Mouse (Mus musculus) right cerebral cortex, postnatal 36 days (tissue): Measurements from ENCODE around the gene Neurl4.

Source experiments
- DNase-seq, 2 experiments: peaks; one replicate each; pipeline ENCODE4 v3.0.0; 2022; ENCODE audit warnings: low spot score in 2 of 2, mixed read lengths in 1 of 2

Gene Neurl4

DNA sequence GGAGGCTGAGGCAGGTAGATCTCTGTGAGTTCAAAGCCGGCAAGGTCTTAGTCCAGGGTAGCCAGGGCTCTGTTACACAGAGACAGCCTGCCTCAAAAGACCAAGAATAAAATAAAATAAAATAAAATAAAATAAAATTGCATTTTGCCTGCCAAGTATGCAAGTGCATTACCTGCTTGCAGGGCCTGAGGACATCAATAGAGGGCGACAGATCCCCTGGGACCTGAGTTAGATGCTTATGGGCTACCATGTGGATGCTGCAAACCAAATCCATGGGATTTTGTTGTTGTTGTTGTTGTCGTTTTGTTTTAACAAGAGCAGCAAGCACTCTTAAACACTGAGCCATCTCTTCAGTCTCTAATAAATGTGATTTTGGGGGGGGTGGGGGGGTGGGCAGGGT lies 31.4 kb downstream of the Neurl4 start:
- DNase-seq, result no peak

DNA sequence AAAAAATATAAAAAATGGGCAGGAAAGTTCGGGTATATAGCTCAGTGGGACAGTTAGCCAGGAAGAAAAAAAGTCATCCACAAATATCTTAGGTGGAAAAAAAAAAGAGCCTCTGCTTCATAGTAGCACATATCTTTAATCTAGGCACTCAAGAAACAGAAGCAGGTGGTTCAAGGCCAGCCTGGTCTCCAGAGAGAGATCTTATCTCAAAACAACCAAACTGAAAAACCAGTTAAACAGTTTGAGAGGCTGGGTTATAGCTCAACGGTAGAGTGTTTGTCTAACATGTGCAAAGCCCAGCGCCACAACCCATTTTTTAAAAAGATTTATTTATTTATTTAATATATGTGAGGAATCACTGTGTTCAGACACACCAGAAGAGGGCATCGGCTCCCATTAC lies 32.2 kb downstream of the Neurl4 start:
- no peak for DNase-seq

DNA sequence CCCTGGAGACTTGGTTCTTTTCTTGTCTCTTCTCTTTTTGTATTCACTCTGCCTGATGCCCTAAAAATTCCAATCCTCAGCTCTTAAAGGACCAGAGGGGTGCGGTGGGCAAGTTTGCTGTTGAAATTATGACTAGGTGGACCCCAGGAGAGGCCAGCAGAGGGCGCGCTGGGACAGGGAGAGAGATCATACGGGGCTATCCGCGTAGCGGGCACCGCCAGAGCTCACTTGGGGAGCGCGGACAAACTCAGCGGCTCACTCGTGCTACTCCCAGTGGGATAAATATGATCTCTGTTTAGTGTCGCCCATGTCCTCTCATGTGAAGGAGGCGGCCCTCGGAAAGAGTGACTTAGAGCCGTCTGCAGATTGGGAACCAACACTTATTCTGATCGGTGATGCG lies 33.3 kb downstream of the Neurl4 start:
- peak; percentile 56 to 66 for DNase-seq

DNA sequence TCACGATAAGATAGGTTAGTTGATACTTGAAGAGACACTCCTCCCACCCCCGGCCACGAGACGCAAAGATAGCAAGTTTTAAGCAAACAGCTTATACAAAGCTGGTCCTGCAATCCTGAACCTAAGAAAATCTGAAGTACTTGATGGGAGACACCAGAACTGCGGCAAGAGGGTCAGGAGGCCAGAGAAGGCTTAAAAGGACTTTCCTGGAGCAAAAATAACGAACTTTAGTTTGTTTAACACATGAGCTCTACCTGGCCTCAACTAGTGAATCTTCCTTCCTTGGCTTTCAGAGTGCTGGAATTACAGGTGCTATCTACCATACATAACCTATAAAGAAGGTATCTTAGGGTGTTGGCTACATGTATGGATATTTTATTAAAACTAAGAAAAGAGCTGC lies 33.8 kb downstream of the Neurl4 start:
- DNase-seq, result no peak

DNA sequence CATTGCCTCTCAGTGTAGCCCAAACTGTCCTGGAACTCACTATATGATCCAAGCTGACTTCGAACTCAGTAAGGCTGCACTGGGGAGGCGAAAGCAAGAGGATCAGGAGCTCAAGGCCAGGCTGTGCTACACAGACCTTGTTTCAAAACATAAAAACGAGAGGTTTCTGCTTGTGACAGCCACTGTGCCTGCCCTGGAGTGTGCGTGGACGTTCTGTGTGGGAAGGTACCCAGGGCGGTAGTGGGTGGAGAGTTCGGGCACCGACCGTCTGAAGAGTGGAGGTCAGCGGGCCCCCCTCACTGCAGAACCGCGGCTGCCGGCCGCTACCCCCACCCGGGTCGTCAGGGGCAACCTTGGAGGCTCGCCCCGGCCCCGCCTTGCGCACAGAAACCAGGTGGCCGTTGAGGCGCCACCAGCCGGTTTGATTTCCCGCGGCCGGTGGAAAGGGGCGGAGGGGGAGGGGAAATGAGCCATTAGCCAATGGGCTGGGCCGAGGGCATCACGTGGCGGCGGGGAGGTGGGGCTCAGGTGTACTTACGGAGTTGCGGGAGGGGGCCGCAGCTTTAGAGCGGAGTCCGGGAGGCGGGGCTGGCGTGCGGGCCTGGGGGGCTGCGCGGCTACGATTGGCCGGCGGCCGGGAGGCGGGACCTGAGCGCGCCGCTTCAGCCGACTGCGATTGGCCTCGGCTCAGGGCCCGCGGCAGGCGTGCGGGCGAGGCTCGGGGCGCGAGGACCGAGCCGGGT lies 34.4 kb downstream of the Neurl4 start, which contains the start of gene Ybx2:
Gene Ybx2 (plus strand): TSS at position 660 of the 743 bp plus-strand sequence.
- DNase-seq, result peak; percentile 80 to 82

DNA sequence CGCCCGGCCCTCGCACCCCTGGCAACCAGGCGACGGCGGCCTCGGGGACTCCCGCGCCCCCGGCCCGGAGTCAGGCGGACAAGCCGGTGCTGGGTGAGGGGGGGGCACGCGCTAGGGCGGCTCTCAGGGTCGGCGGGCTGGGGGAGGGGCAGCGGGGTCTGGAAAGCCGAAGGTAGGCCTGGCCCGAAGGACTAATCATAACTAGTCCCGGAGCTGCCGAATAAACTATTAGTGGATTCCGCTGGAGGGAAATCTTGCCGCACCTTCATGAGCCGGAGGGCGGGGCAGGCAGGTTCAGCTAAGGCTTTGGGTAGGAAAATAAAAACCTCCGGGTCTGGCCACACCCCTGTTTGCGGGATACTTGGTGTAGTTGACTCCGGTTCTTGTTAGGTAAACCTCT lies 35.3 kb downstream of the Neurl4 start:
- no peak for DNase-seq

DNA sequence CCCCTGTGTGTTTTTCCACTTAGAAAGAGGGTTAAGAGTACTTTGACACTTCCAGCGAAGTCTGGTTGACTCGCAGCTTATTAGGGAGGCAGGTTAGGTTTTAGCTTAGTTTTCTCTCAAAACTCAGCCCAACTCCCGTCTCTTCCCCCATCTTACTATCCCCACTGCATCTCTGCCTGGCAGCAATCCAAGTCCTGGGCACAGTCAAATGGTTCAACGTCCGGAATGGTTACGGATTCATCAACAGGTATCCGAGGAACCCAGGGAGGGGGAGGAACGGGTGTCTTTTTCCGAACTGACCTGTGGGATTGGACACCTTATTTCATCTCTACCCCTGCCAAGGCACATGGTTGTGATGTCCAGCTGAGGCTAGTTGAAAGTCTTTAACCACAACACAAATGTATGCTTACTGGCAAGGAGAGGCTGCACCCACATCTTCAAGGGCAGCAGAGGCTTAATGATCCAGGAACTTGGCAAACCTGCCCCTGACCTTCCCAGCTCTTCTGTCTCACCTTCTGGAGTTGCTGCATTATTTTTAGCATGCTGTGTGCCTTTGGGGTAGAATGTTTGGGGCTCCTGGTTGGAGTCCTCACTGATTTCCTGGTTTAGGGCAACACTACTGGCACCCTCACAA lies 36.0 kb downstream of the Neurl4 start:
- no peak for DNase-seq

DNA sequence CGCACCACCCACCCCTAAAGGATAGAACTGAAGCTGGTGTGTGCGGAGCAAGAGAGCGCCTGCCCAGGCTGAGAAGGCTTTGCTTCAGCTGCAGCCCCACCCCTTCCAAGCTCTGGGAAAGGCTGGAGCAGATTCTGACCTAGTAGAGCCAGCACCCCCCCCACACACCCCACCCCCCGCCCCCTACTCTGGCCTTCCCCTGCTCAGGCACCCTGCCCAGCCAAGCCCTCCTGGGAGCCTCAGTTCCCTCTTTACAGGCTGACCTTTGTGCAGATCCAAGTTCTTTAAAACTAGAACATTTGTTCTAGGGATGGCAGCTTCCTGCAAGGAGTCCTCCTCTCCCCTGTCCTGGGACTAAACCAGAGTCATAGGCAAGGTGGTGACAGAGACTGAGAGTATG lies 36.5 kb downstream of the Neurl4 start:
- no peak for DNase-seq

DNA sequence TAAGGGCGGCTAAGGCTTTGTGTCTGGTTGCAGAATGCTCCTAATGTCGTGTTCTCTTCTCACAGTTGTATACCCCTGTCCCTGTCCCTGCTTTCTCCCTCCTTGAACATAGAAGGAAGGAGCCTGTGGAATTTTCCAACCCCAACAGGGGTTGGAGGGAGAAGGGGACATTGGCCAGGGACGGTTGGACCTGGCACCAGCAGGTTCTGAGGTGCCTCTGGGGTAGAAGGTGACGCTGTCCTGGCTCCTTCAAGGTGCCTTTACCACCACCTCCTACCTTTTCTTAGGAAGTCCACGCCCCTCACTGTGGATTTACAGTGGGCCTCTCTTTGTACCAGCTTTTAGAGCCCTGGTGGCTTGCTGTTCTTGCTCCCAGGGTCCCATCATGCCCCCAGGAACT lies 37.0 kb downstream of the Neurl4 start:
- no peak for DNase-seq

DNA sequence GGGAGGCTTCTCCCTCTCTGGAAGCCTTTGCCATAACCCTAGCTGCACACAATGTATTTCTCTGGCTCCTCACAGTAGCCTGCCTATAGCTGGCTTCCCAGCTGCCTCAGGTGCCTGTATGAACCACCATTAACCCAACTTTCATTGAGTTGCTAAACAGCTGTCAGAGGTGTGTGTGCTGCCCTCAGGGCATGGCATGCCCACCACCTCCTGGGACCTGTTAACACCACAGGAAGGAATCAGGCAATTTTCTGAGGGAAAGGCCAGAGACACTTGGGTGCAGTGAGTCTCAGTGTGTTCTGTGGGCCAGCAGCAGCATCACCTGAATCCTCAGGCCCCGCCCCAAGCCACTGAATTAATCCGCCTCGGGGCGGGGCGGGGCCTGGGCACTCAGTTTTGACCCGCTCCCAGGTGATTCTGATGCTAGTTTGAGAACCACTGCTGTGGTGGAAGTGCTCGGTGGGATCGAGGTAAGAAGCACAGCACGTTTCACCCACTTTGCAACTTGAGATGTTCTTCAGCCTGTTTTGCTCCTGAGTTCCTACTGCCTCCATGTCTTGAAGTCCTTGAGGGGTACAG lies 37.6 kb downstream of the Neurl4 start:
- no peak for DNase-seq

DNA sequence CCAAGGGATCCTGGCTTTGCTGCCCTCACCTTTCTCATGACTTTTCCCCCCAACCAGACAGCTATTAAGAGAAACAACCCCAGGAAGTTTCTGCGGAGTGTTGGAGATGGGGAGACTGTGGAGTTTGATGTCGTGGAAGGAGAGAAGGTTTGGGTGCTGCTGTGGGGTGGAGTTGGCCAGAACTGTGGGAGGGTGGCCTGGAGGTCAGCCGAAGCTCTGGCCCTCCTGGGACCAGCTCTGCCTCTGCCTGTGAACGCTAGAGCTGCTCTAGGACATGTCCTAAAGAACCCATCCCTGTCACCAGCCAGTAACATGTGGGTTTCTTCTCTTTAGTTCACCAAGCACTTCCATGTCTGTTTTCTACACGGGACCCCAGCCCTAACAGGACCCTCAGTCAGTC lies 38.3 kb downstream of the Neurl4 start:
- no peak for DNase-seq

DNA sequence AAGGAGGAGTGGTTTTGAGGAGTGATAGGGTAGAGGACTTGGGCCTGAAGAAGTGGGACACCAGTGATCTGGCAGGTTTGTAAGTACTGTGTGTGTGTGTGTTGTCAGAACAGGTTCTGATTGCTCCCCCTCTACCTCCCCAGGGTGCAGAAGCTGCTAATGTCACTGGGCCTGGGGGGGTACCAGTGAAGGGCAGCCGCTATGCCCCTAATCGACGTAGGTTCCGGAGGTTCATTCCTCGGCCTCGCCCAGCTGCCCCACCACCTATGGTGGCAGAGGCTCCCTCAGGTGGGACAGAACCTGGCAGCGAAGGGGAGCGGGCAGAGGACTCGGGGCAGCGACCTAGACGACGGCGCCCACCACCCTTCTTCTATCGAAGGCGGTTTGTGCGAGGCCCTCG lies 38.9 kb downstream of the Neurl4 start:
- no peak for DNase-seq

DNA sequence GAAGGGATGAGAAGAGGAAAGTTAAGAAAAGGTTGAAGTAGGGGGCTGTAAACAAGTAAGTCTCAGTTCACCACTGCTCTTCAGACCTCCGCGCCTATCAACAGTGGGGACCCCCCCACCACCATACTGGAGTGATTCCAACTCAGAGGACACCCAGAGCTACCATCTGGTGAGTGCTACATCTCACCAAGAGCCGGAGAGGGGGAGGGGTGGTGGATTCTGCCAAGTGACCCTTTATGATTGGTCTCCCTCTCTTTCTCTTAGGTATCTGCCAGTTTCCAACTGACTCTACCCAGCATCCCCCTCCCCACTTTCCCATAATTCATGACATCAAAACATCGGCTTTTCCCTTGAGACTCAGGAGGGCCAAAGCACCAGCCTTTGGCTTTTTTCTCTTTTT lies 40.1 kb downstream of the Neurl4 start:
- no peak for DNase-seq

DNA sequence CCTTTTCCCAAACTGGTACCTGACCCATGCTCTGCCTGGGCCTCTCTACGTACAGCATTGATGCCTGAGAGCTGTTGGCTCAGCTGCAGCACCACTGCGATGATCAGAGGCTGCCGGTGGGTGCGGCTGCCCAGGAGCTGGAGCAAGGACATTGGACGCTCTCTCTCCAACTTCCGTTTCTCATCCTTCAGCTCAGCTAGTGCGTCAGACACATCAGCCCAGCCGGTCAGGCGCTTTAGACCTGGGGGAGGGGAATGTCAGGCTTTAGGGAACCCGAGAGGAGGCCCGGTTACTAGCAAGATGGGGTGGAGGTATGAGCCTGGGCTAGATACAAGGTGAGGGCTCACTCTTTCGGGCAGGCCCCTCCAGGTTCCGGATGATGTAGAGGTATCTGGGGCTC lies 44.3 kb downstream of the Neurl4 start:
- no peak for DNase-seq

DNA sequence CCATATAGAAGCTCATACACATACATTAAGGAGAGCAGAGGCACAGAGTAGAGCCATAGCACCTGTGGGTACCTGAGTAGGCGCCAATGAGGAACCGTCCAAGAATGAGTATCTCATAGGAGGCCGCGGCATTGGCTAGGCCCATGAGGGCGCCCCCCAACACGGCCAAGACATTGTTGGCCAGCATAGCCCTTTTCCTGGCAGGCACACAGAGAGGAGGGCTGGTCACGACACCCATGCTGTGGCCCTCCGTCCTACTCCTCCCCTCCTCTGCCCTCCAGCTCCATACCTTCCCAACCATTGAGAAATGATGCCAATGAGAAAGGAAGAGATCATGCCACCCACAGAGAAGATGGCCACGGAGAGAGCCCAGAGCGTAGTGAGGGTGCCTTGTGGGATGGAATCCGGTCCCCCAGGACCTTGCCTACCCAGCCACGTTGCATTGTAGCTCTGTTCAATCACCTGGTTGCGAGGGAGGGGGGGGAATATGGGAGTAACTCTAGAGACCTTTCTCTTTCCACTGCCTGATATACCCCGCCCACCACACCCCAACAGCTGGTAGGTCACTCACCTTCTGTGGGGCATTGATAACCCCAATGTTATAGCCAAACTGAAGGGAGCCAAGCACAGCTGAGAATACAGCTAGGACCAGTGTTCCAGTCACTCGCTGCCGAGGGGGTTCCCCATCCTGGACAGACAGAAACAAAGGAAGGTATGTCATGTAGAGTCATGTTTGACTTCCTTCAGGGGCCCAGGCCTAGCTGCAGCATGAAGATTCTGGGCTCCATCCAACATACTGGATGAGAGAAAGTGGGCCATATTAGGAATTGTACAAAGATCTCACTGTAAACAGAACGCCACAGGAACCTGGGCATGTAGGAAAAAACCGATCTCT lies 45.4 kb downstream of the Neurl4 start:
- no peak for DNase-seq

DNA sequence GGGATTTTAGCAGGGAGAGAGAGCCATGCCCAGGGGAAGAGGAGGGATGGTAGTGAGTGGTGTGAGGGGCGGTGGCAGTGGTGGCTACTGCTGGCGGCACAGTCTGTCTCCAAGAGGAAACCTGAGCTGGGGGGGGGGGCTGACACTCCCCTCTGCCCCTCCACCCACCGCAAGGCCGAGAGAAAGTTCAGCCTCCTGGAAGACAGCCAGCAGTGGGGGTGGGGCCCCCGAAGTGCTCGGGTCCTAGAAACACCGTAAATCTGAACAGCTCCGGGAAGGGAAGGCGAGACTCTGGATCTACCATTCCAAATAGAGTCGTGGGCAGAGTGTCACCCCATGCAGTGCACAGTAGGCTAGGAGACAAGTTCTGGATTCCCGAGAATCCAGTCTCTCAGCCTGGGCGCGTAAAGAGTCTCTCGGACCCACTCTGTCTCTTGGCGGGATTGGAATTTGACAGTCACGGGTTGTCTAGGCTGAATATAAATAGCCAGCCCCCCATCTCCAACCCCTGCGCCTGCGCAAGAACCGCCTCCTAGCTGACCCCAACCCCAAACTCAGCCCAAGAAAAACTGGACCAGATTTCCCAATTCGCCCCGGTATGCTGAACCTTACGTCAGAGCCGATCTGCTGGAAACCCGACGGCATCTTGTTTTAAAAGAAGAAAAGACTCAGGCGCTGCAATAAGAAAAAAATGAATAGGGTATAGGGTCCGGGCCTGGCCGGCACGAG lies 46.6 kb downstream of the Neurl4 start:
- no peak for DNase-seq

DNA sequence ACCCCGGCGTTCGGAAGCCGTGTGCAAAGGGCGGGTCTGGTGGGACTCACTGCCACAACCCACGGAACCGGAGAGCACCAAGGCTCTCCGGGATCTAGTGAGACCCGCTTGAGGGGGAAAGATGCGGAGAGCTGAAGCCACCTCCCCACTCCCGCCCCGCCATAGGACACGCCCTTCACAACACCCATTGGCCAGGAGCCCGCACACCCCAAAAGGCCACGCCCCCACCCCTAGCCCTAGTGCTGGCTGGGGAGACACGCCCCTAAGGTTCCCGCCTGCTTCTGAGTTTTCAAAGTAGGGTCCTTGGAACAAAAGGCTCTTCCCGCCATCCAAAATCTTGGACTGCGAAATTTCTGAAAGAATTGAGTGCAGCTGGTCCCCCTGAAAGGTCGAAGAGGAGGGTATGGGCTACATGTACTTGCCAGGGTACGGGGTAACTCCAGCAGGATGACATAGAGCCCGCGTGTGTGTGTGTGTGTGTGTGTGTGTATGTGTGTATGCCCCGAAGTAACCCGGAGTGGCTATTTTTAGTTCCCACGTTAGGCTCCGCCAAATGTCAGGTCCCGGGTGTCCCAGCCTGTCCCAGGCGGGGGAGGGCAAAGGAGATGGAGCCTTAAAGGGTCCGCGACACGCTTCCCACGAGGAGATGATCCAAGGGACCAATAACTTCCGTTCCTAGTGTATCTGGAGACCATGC lies 47.3 kb downstream of the Neurl4 start, which contains the start of gene Slc2a4:
Gene Slc2a4 (minus strand): TSS at position 123 of the 697 bp plus-strand sequence.
- DNase-seq, result no peak

DNA sequence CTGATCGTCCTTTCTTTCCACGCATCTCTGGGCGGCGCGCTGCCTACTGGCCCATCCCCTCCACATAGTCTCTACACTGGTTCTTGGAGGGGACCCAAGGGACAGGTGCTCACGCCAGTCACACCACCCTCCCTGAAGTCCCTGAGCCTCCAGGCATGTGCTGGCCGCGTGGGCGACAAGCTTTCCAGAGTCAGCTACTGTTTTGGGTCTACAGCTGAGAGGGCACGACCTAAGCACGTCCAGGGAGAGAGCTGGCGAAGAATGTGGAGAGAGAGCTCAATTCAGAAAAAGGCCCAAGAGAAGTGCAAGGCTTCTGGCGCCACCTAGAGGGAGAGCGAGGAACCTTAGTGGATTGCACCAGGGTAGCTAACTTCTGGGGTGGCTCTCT lies 47.9 kb downstream of the Neurl4 start:
- DNase-seq, result no peak

DNA sequence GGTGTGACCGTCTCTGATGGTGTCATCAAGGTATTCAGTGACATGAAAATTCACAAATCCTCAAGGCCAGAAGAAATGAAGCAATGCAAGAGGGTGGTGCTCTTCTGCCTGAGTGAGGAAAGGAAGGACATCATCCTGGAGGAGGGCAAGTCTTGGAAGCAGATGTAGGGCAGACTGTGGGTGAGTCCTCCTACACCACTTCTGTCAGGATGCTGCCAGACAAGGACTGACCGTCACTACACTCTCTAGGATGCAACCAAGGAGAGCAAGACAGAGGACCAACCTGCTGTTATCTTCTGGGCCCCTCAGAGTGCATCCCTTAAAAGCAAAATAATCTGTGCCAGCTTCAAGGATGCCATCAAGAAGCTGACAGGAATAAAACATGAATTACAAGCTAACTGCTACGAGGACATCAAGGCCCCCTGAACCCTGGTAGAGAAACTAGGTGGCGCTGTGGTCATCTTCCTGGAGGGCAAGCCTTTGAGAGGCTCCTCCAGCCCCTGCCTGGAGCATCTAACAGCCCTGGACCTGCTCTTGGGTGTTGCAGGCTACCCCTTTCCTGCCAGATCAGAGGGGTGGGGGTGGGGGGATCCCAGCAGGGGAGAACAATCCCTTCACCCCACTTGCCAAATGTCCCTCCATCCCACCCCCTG lies 50.1 kb downstream of the Neurl4 start:
- no peak for DNase-seq

DNA sequence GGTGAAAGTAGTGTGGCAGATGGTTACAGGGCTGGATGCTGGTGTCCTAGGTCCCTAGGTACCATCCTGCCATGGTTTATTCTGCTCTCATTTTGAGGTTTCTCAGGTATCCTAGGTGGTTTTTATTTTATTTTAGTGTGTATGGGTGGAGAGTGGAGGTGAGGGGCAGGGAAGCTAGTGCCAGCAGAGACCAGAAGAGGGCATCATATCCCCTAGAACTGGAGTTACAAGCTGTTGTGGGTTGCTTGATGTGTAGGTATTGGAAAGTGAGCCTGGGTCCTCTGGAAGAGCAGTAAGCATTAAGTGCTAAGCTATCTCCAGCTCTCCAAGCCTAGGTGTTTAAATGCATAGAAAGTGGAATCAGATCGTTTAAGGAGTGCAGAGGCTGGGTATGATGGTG lies 51.4 kb downstream of the Neurl4 start:
- no peak for DNase-seq
